Mouse (Mus musculus) limb, embryonic 12.5 days (tissue): Measurements from ENCODE around the gene Wdr91. TPM values are rescaled to one million over a fixed set of nuclear protein-coding genes. Genes with fewer than 3 reads are reported as not detected.

Source experiments
- ATAC-seq: fragments of 200-750 bp; cut with Nextera tagmentation; 2 replicates; pipeline ENCODE4 v1.8.0; 2017; ENCODE audit warnings: low read depth, moderate TSS enrichment; ENCODE audit not compliant: insufficient number of reproducible peaks, insufficient read depth, low FRiP score, low TSS enrichment
- H3K27ac ChIP-seq: fragments of 300-500 bp; sonication (generic); 2 replicates; pipeline ENCODE4 v1.5.1; 2016; ENCODE audit warnings: mild to moderate bottlenecking, moderate library complexity
- H3K27me3 ChIP-seq: fragments of 300-500 bp; sonication (generic); 2 replicates; pipeline ENCODE4 v1.6.1; 2016; ENCODE audit warnings: mild to moderate bottlenecking, moderate library complexity
- H3K36me3 ChIP-seq: fragments of 300-500 bp; sonication (generic); 2 replicates; pipeline ENCODE4 v1.6.1; 2016; ENCODE audit warnings: mild to moderate bottlenecking, moderate library complexity
- H3K4me1 ChIP-seq: fragments of 300-500 bp; sonication (generic); replicated peaks from 2 replicates; pipeline ENCODE4 v1.6.1; 2016
- H3K4me2 ChIP-seq: fragments of 300-500 bp; sonication (generic); 2 replicates; pipeline ENCODE4 v1.6.1; 2016; ENCODE audit warnings: mild to moderate bottlenecking, moderate library complexity
- H3K4me3 ChIP-seq: fragments of 300-500 bp; sonication (generic); replicated peaks from 2 replicates; pipeline ENCODE4 v1.5.1; 2016; ENCODE audit warnings: mild to moderate bottlenecking
- H3K9ac ChIP-seq: fragments of 300-500 bp; sonication (generic); replicated peaks from 2 replicates; pipeline ENCODE4 v1.6.1; 2016; ENCODE audit warnings: mild to moderate bottlenecking, moderate library complexity
- H3K9me3 ChIP-seq: fragments of 300-500 bp; sonication (generic); 2 replicates; pipeline ENCODE4 v1.6.1; 2016; ENCODE audit warnings: mild to moderate bottlenecking, moderate library complexity
- WGBS: fragments of 180-500 bp; shearing (Covaris S2); methylation state at CpG from one replicate; pipeline ENCODE4 v1.1.7; 2016; 5-methylcytosine and 5-hydroxymethylcytosine counted together
- polyA plus RNA-seq: library from polyadenylated mRNA; unstranded; fragments of >200 nt; fragmentation: Nextera tagmentation; extraction: Ambion mirVana; gene quantifications from 2 replicates; pipeline ENCODE4 v1.2.1, GENCODE M21; 2016

The Wdr91 gene
- polyA plus RNA-seq, 1 experiment from 2014 or later, result 13.9 TPM

DNA sequence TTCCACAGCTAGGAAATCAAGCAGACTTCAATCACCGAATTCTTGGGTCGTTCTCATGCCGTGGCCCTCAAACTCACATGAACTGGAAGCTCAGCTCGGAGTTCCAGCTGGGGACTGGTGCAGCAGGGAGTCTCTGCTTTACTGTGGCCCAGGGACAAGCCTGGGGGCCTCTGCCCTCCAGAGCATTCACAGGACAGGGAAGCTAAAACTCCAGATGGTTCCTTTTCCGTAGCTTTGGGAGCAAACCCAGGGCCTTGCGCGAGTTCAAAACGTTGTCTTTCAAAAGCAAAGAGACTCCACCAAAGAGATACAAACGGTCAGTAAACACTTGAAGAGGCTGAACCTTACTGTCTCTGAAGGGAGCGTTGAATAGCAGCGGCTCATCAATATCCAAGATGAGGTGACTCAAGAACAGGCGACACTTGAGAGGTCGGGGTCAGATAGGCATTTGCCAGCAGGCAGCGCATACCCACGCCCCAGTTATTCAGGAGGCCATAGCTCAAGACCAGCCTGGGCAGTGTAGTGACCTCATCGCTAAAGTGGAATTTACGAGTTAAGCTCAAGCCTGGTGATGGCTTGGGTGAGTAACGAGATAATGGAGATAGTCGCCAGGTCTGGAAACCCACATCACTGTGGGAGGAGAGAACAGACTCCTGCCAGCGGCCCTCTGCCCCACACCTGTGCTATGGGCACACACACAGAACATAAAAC lies 42.0 kb downstream of the Wdr91 start:
- 81% methylated on average over 20 of the region's 20 CpGs for WGBS
- no peak overlapping the region for H3K9ac ChIP-seq

DNA sequence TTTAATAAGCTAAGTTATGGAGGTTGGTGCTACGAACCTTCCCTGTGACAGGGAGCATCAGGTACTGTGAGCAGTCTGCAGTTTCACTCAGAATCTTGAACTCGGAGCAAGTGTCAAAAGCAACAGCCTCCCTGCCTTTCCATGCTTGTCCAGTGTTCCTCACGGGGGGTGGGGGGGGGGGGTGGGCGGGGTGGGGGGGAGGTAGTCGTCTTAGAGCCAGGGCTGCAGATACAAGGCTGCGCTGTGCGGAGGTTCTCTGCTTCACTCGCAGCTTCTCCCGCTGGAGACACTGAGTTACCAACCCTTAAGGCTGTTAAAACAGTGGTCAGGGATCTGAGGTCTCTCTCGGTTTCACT lies 42.7 kb downstream of the Wdr91 start:
- Histone ChIP-seq H3K4me3 (no peak overlapping the region), H3K27ac (no peak overlapping the region), H3K9me3 (no peaks in the 10 kb centered on the region), H3K36me3 (peaks cover 6% of the 10 kb centered on the region), H3K4me1 (peaks cover 15% of the 10 kb centered on the region), H3K4me2 (no peak overlapping the region), H3K9ac (no peak overlapping the region), H3K27me3 (no peaks in the 10 kb centered on the region)
- 77% methylated on average over 9 of the region's 10 CpGs for WGBS
- no peak for ATAC-seq

More for the DNA sequence above, 42.0 kb downstream of the Wdr91 start:
- Histone ChIP-seq H3K36me3 (peaks cover 13% of the 10 kb centered on the region), H3K4me3 (no peak overlapping the region), H3K4me1 (peaks cover 10% of the 10 kb centered on the region; the same call in 1 of the 2 replicates), H3K27me3 (no peaks in the 10 kb centered on the region), H3K27ac (no peak overlapping the region), H3K9me3 (no peaks in the 10 kb centered on the region), H3K4me2 (no peak overlapping the region)
- no peak for ATAC-seq

DNA sequence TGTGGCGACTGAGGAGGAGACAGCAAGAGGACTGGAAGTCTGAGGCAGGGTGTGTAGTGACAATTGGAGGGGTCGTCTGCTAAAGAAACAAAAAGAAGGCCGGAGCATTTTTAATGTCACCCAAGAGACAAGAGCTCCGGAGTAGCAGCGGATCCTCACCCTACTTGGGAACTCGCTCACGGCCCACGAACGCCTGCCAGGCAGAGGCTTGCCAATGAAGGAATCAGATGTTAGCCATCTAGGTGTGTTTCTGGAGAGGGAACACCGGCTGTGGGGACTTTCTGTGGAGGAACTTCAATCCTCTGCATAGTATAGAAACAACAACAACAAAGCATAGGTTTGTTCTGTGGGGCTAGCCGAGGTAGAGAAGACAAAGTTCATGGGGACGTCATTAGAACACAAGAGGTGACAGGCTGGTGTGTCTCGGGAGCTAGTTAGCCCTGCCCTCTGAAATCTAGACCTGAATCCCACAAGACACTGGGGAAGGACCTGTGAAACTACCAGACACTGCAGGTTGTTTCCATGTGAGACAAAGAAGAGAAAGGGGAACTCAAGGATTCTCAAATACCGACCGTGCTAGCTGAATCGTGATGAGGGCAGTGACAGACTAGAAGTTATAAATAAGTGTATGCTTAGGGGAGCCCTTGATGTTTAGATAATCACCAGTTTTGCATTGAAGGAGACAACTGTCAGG lies 43.2 kb downstream of the Wdr91 start:
- no peak overlapping the region for H3K4me2 ChIP-seq
- H3K4me1 ChIP-seq, result peaks cover 21% of the 10 kb centered on the region
- H3K27ac ChIP-seq, result no peak overlapping the region
- H3K27me3 ChIP-seq, result no peaks in the 10 kb centered on the region
- no peak overlapping the region for H3K9ac ChIP-seq
- WGBS, result 83% methylated on average over 16 of the region's 16 CpGs
- no peak overlapping the region for H3K4me3 ChIP-seq
- no peak for ATAC-seq
- no peaks in the 10 kb centered on the region for H3K9me3 ChIP-seq
- peaks cover 1% of the 10 kb centered on the region; the same call in 1 of the 2 replicates for H3K36me3 ChIP-seq

- no peaks in the 10 kb centered on the region for H3K36me3 ChIP-seq
- 63% methylated on average over 8 of the region's 8 CpGs for WGBS
Observed at GRCm38 (mm10) chr6:34866786-34867185, 43.9 kb downstream of the Wdr91 start.

DNA sequence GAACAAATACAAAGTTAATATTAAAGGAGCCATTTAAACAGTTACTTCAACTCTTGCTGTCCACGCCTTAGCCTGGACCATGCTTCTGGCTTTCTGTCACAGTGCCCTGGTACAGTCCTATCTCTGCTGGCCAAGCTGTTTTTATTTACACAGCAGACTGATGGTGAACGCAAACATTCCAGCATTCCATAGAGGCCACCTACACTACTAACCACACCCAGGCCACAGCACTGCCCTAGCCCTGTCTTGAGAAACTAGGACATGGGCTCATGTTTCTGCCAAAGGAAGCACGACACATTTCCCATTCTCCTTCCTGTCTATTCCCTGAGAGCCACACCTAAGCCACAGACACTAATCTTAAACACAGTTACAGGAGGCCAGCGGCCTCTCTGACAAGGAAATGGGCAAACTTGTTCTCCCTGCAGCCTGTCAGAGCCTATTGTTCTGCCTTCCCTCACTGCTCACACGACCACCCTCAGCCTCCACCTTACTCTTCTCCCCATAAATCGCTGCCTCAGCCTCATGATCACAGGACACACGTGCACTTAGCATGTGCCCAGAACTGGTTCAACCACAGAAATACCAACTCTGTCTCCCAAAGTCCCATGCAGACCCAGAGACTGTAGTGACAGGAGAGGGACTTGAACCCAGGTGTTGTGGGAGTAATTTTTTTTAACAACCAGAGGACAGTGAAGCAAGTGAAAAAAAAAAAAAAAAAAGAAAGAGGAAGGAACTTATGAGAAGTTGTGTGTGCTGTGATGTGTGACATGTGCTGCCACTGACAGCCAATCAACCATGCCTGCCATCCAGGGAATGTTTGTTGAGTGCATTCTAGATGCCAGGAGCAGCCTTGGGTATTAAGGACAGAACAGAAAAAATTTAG lies 44.7 kb downstream of the Wdr91 start:
- WGBS, result 66% methylated on average over 7 of the region's 7 CpGs

More at GRCm38 (mm10) chr6:34866786-34867185, 43.9 kb downstream of the Wdr91 start:
- ATAC-seq, result no peak
- no peak overlapping the region for H3K4me3 ChIP-seq
- no peak overlapping the region for H3K27ac ChIP-seq
- H3K4me2 ChIP-seq, result no peak overlapping the region
- no peaks in the 10 kb centered on the region for H3K27me3 ChIP-seq
- no peaks in the 10 kb centered on the region for H3K9me3 ChIP-seq
- no peak overlapping the region for H3K9ac ChIP-seq
- H3K4me1 ChIP-seq, result peaks cover 22% of the 10 kb centered on the region

DNA sequence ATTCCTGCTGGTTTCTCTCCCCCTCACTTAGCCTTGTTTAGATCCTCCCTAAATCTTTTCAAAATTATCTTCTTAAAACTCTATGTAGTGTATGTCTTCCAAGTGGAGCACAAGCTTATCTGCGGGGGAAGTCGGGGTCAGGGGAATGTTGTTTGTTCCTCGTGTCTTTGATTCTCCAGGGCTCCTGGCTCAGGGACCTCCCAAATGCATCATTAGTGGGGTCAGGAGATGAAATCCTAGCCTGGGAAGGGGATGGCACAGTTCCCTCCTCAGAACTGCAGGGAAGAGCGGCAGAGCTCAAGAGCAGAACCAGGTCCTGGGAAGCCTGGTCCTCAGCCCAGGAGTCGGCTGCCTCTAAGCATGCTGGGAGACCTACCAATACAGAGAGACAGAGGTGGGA lies 45.5 kb downstream of the Wdr91 start:
- Histone ChIP-seq H3K27ac (no peak overlapping the region), H3K36me3 (no peaks in the 10 kb centered on the region), H3K4me3 (no peak overlapping the region), H3K9me3 (no peaks in the 10 kb centered on the region), H3K4me2 (no peak overlapping the region), H3K4me1 (peaks cover 22% of the 10 kb centered on the region), H3K9ac (no peak overlapping the region), H3K27me3 (no peaks in the 10 kb centered on the region)
- 66% methylated on average over 5 of the region's 5 CpGs for WGBS
- no peak for ATAC-seq

More for the DNA sequence above, 44.7 kb downstream of the Wdr91 start:
- Histone ChIP-seq H3K4me2 (no peak overlapping the region), H3K4me3 (no peak overlapping the region), H3K27ac (0 out of 2 replicates have a peak overlapping the region, but pooled peaks have one; percentile 25), H3K36me3 (no peaks in the 10 kb centered on the region), H3K4me1 (peaks cover 22% of the 10 kb centered on the region), H3K9ac (no peak overlapping the region), H3K27me3 (no peaks in the 10 kb centered on the region), H3K9me3 (no peaks in the 10 kb centered on the region)
- no peak for ATAC-seq

DNA sequence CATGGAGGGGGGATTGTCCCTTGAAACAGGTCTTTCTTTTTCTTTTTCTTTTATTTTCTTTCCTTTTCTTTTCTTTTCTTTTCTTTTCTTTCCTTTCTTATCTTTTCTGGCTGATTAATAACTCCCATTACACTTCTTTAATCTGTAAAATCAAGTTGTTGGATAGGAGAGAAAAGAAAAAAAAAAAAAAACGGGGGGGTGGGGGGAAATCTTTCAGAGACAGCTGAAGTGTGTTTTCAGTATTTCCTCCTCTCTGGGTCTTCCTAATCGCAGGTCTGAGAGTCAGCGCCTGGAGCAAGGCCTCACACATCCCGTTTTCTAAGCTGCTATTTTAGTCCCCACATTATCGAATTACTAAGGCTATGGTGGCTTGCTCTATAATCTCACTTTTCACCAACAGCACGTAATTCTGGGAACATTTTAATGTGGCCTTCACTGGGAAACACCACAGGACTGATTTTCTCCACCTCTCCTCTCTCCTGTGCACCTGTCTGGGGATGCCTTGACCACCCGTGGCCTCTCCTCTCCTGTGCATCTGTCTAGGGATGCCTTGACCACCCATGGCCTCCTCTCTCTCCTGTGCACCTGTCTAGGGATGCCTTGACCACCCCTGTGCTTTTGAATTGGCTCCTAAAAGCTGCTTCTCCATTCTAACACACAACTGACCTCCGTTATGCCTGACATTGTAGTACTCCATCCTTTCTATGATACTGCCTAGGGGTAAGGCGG lies 46.7 kb downstream of the Wdr91 start:
- Histone ChIP-seq H3K4me2 (no peak overlapping the region), H3K9me3 (no peaks in the 10 kb centered on the region), H3K4me1 (peaks cover 22% of the 10 kb centered on the region), H3K27ac (no peak overlapping the region), H3K9ac (no peak overlapping the region), H3K27me3 (no peaks in the 10 kb centered on the region), H3K4me3 (no peak overlapping the region), H3K36me3 (no peaks in the 10 kb centered on the region)
- no peak; the same call in 1 of the 2 replicates for ATAC-seq
- WGBS, result 58% methylated on average over 9 of the region's 9 CpGs

DNA sequence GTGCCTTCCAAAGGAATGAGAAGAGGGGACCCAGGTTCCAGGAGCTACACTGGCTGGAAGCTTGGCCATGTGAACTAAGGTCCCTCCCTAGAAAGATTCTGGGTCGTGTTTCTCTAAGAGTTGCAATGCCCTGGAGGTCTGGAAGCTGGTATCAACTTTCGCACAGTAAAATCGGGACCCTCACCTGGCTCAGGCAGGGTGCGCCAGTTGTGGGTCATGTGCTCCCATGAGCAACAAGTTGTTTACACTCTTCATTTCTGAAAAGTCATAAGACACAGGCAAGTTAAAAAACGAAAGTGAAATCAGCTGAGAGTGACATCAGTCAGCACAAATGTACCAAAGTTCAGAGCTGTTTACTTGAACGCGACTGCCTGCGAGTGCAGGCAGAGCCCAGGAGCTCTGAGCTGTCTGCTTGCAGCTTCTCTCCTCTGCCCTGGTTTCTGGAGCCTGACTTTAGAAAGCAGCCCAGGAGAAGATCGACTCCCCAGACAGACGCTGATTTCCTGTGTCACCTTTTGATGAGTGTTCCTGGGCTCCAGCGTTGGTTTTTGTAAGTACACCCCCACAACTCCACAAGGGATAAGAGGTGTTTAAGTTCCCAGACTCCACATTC lies 47.8 kb downstream of the Wdr91 start, which contains the start of gene Tmem140:
TSS of gene Tmem140 (plus strand) at position 356 of the 613 bp plus-strand sequence.
- peak within 1 kb of the TSS; percentile 33 for H3K4me2 ChIP-seq
- H3K9me3 ChIP-seq, result no peaks in the 10 kb centered on the region
- ATAC-seq, result no peak
- H3K9ac ChIP-seq, result no peak within 1 kb of the TSS
- no peaks in the 10 kb centered on the region for H3K36me3 ChIP-seq
- H3K4me1 ChIP-seq, result peaks cover 17% of the 10 kb centered on the region
- H3K27ac ChIP-seq, result no peak within 1 kb of the TSS
- H3K4me3 ChIP-seq, result peak within 1 kb of the TSS; percentile 15
- 29% methylated on average over 11 of the region's 11 CpGs for WGBS
- H3K27me3 ChIP-seq, result no peaks in the 10 kb centered on the region

DNA sequence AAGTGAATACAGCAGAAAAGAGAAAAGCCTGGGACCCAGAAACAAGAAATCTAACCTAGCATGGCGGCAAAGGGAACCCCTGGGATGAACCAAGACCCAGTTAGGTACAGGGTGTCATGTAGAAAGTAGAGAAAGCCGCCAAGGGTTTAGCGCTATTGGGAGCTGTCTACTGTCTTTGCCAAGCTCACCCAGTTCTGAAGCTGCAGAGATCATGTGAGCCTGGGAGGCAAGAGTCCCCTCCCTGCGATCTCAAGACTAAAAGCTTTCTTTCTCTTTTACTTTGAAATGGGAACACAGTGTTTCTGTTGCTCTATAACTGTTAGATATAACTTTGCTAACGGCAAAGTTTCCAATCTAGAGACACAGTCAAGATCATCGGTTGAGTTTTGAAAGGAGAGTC lies 48.3 kb downstream of the Wdr91 start:
- 0 out of 2 replicates have a peak overlapping the region, but pooled peaks have one; percentile 33 for H3K4me2 ChIP-seq
- no peak overlapping the region for H3K9ac ChIP-seq
- 95% methylated on average over 6 of the region's 6 CpGs for WGBS

GRCm38 (mm10) chr6:34861546-34862053 lies 49.1 kb downstream of the Wdr91 start:
- ATAC-seq, result no peak
- Histone ChIP-seq H3K4me2 (no peak overlapping the region), H3K9ac (no peak overlapping the region), H3K27me3 (no peaks in the 10 kb centered on the region), H3K9me3 (no peaks in the 10 kb centered on the region), H3K27ac (no peak overlapping the region), H3K4me3 (no peak overlapping the region), H3K36me3 (no peaks in the 10 kb centered on the region), H3K4me1 (peaks cover 17% of the 10 kb centered on the region)
- 92% methylated on average over 11 of the region's 11 CpGs for WGBS

More for the DNA sequence above, 48.3 kb downstream of the Wdr91 start:
- Histone ChIP-seq H3K27me3 (no peaks in the 10 kb centered on the region), H3K9me3 (no peaks in the 10 kb centered on the region), H3K27ac (no peak overlapping the region), H3K4me1 (peaks cover 17% of the 10 kb centered on the region), H3K4me3 (no peak overlapping the region), H3K36me3 (no peaks in the 10 kb centered on the region)
- no peak for ATAC-seq
